In the genomic region with DNA sequence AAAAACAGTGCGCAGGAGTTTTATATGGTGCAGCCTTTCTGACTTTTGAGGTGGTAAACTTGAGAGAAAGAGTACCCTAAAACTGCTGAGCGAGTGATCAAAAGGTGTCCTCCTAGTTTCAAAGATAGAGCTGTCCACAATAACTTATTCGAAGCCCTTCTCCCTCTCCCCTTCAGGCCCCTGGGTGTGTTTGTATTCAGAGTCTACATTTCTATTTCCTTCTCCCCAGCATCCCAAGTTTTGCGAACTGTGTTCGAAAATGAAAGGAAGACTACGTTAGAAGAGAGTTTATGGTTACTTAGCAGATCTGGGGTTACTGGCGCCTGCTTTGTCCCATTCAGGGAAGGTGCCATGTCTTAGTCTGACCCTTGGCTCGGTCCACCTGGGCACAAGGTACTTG, we compare ENCODE assay signal across 9 mouse cellular contexts. TPM values are rescaled to one million over a fixed set of nuclear protein-coding genes. Genes with fewer than 3 reads are reported as not detected.
DNase-seq lines count a peak whose midpoint lies in the region; ATAC-seq and TF ChIP-seq lines count a peak whose summit lies in the region.
"Had no signal": no experiment of that assay in that cellular context is flagged by ENCODE, and none has a peak within 500 bp of the region (broad histone marks: within the 10 kb centered on the region; RNA-seq: fewer than 3 reads in every experiment).

No protein-coding gene starts in this region.

- DNase-seq in liver, embryonic 11.5 days (ENCODE audit: low spot score) = no peak
- DNase-seq in liver = no peak
- DNase-seq in layer of hippocampus, postnatal 36 days = no peak
- no peak for DNase-seq in ovary, postnatal 36 days (ENCODE audit: low spot score)
- DNase-seq in adrenal gland, adult 2 months = no peak

- peak overlapping the region; percentile 87 for H3K4me2 ChIP-seq in liver, embryonic 11.5 days
- peak overlapping the region; percentile 64 for H3K4me2 ChIP-seq in embryonic facial prominence, embryonic 12.5 days (replicated peaks)
- H3K4me2 ChIP-seq in intestine, postnatal 0 days (replicated peaks; ENCODE audit: low read depth) = peak overlapping the region; percentile 94
- H3K4me2 ChIP-seq in neural tube, embryonic 14.5 days (ENCODE audit: low read depth, low read length) = peak overlapping the region; percentile 69

- peak overlapping the region; percentile 19; the same call in 1 of the 2 replicates for H3K27ac ChIP-seq in liver, embryonic 11.5 days (ENCODE audit: low read depth, low read length)
- no peak overlapping the region for H3K27ac ChIP-seq in embryonic facial prominence, embryonic 12.5 days
- no peak overlapping the region for H3K27ac ChIP-seq in intestine, postnatal 0 days (ENCODE audit: low read depth, low read length)
- H3K27ac ChIP-seq in neural tube, embryonic 14.5 days (ENCODE audit: low read depth, low read length) = no peak overlapping the region

- peaks cover 7% of the 10 kb centered on the region; the same call in 1 of the 2 replicates for H3K9me3 ChIP-seq in liver, embryonic 11.5 days (ENCODE audit: control insufficient read depth, low read length)
- H3K9me3 ChIP-seq in embryonic facial prominence, embryonic 12.5 days = peaks cover 8% of the 10 kb centered on the region; the same call in 1 of the 2 replicates
- no peaks in the 10 kb centered on the region for H3K9me3 ChIP-seq in intestine, postnatal 0 days (ENCODE audit: control insufficient read depth)
- no peaks in the 10 kb centered on the region for H3K9me3 ChIP-seq in neural tube, embryonic 14.5 days (ENCODE audit: control insufficient read depth, low read length)

- 0 out of 2 replicates have a peak, but pooled peaks cover 2% of the 10 kb centered on the region for H3K4me1 ChIP-seq in liver, embryonic 11.5 days (replicated peaks; ENCODE audit: control insufficient read depth, insufficient read depth, low read length)
- 0 out of 2 replicates have a peak, but pooled peaks cover 4% of the 10 kb centered on the region for H3K4me1 ChIP-seq in embryonic facial prominence, embryonic 12.5 days
- H3K4me1 ChIP-seq in intestine, postnatal 0 days (replicated peaks; ENCODE audit: control insufficient read depth, insufficient read depth, low read length) = no peaks in the 10 kb centered on the region
- peaks cover 4% of the 10 kb centered on the region; the same call in 1 of the 2 replicates for H3K4me1 ChIP-seq in neural tube, embryonic 14.5 days (ENCODE audit: control insufficient read depth, insufficient read depth, low read length)

- peak overlapping the region; percentile 87 for H3K9ac ChIP-seq in liver, embryonic 11.5 days (ENCODE audit: low read depth, low read length)
- no peak overlapping the region for H3K9ac ChIP-seq in embryonic facial prominence, embryonic 12.5 days
- H3K9ac ChIP-seq in intestine, postnatal 0 days (ENCODE audit: low read depth, low read length) = no peak overlapping the region
- no peak overlapping the region for H3K9ac ChIP-seq in neural tube, embryonic 14.5 days (replicated peaks; ENCODE audit: low read depth, low read length)

- 62% methylated on average over 8 of the region's 8 CpGs for WGBS in liver, embryonic 11.5 days
- 54% methylated on average over 8 of the region's 8 CpGs for WGBS in embryonic facial prominence, embryonic 12.5 days
- WGBS in intestine, postnatal 0 days = 55% methylated on average over 8 of the region's 8 CpGs
- 62% methylated on average over 8 of the region's 8 CpGs for WGBS in neural tube, embryonic 14.5 days

- no peaks in the 10 kb centered on the region for H3K36me3 ChIP-seq in liver, embryonic 11.5 days (ENCODE audit: control insufficient read depth, insufficient read depth, low read length)
- H3K36me3 ChIP-seq in embryonic facial prominence, embryonic 12.5 days = 0 out of 2 replicates have a peak, but pooled peaks cover 5% of the 10 kb centered on the region
- no peaks in the 10 kb centered on the region for H3K36me3 ChIP-seq in intestine, postnatal 0 days (ENCODE audit: control insufficient read depth, insufficient read depth)
- no peaks in the 10 kb centered on the region for H3K36me3 ChIP-seq in neural tube, embryonic 14.5 days (ENCODE audit: control insufficient read depth, insufficient read depth, low read length)

- H3K27me3 ChIP-seq in liver, embryonic 11.5 days (replicated peaks; ENCODE audit: control insufficient read depth, insufficient read depth, low read length) = no peaks in the 10 kb centered on the region
- H3K27me3 ChIP-seq in embryonic facial prominence, embryonic 12.5 days = no peaks in the 10 kb centered on the region
- no peaks in the 10 kb centered on the region for H3K27me3 ChIP-seq in intestine, postnatal 0 days (replicated peaks; ENCODE audit: control insufficient read depth, insufficient read depth, low read length)
- H3K27me3 ChIP-seq in neural tube, embryonic 14.5 days (ENCODE audit: control insufficient read depth, insufficient read depth, low read length) = no peaks in the 10 kb centered on the region

- no peak for ATAC-seq in liver, embryonic 11.5 days (replicated peaks; ENCODE audit: low FRiP score)
- ATAC-seq in embryonic facial prominence, embryonic 12.5 days (ENCODE audit: insufficient number of reproducible peaks, insufficient read depth, low FRiP score, low TSS enrichment) = no peak
- ATAC-seq in intestine, postnatal 0 days = no peak
- no peak for ATAC-seq in neural tube, embryonic 14.5 days (ENCODE audit: low read depth)

- peak overlapping the region; percentile 76 for H3K4me3 ChIP-seq in liver, embryonic 11.5 days (ENCODE audit: low read depth, low read length)
- peak overlapping the region; percentile 99 for H3K4me3 ChIP-seq in embryonic facial prominence, embryonic 12.5 days
- H3K4me3 ChIP-seq in intestine, postnatal 0 days (ENCODE audit: low read depth, low read length) = peak overlapping the region; percentile 95
- peak overlapping the region; percentile 99 for H3K4me3 ChIP-seq in neural tube, embryonic 14.5 days (ENCODE audit: low read depth, low read length)

- TF ChIP-seq CTCF in intestine, postnatal 0 days (IDR thresholded peaks at IDR 0.05; ENCODE audit: low read depth) = no peak

RNA-seq across cellular contexts. Expression of a gene that starts 20.0 kb away (rescaled TPM):
- 7.3 and 7.7 TPM in 2 replicates for polyA plus RNA-seq in liver, embryonic 11.5 days (2014; fragmentation: Nextera tagmentation; extraction: Ambion mirVana)
- 17.3 and 19.9 TPM in 2 replicates for polyA plus RNA-seq in embryonic facial prominence, embryonic 12.5 days (2016; fragmentation: Nextera tagmentation; extraction: Ambion mirVana)
- 2.7 and 3.5 TPM in 2 replicates for polyA plus RNA-seq in intestine, postnatal 0 days (2015; fragmentation: Nextera tagmentation; extraction: Ambion mirVana)
- 10.0 and 11.8 TPM in 2 replicates for polyA plus RNA-seq in neural tube, embryonic 14.5 days (2014; fragmentation: Nextera tagmentation; extraction: Ambion mirVana)
- total RNA-seq in layer of hippocampus, postnatal 36 days (2021) = 1 to 10 TPM; 1.7 to 2.7 TPM
- 1 to 10 TPM; 2.1 to 2.5 TPM for total RNA-seq in adrenal gland, adult 2 months (2021)
- 0.07 TPM in 1 of 2 replicates, not detected in the other for polyA plus RNA-seq in adrenal gland, adult 2 months (2012; rRNA removed)
- total RNA-seq: liver, adult 2 months had no signal

RNA-seq across cellular contexts. Expression of a gene that starts 42.4 kb away (rescaled TPM):
- polyA plus RNA-seq in liver, embryonic 11.5 days (2014; fragmentation: Nextera tagmentation; extraction: Ambion mirVana) = 729 and 742 TPM in 2 replicates
- 1,926 and 2,042 TPM in 2 replicates for polyA plus RNA-seq in embryonic facial prominence, embryonic 12.5 days (2016; fragmentation: Nextera tagmentation; extraction: Ambion mirVana)
- polyA plus RNA-seq in intestine, postnatal 0 days (2015; fragmentation: Nextera tagmentation; extraction: Ambion mirVana) = 686 and 705 TPM in 2 replicates
- polyA plus RNA-seq in neural tube, embryonic 14.5 days (2014; fragmentation: Nextera tagmentation; extraction: Ambion mirVana) = 1,718 and 1,785 TPM in 2 replicates
- total RNA-seq in layer of hippocampus, postnatal 36 days (2021) = 1,000 to 10,000 TPM; 1,740 to 1,859 TPM
- 1,000 to 10,000 TPM; 2,774 to 2,898 TPM for total RNA-seq in adrenal gland, adult 2 months (2021)
- 1,329 and 1,576 TPM in 2 replicates for polyA plus RNA-seq in adrenal gland, adult 2 months (2012; rRNA removed)
